Mouse (Mus musculus) myocyte (in vitro differentiated cells): ENCODE results near the gene Wdr20.

Experiments used
- MAX ChIP-seq: IDR thresholded peaks from one replicate; pipeline ENCODE4 v1.6.1; 2011; ENCODE audit warnings: low read depth, mild to moderate bottlenecking, control low read depth
- MYOD1 ChIP-seq, 3 experiments: IDR thresholded peaks; one replicate each; pipeline ENCODE4 v1.6.1; 2011; ENCODE audit warnings: control low read depth in 2 of 3, low read depth in 2 of 3, mild to moderate bottlenecking in 2 of 3, moderate library complexity in 1 of 3; ENCODE audit not compliant: insufficient read length in 2 of 3, control insufficient read depth in 1 of 3
- POLR2A ChIP-seq: IDR thresholded peaks from one replicate; pipeline ENCODE4 v1.6.1; 2011; ENCODE audit warnings: low read depth, mild to moderate bottlenecking, control low read depth, moderate library complexity; ENCODE audit not compliant: insufficient read length
- TCF12 ChIP-seq: IDR thresholded peaks from one replicate; pipeline ENCODE4 v1.6.1; 2011; ENCODE audit warnings: mild to moderate bottlenecking, control low read depth; ENCODE audit not compliant: poor library complexity, insufficient read depth, severe bottlenecking
- TCF3 ChIP-seq: IDR thresholded peaks from one replicate; pipeline ENCODE4 v1.6.1; 2011; ENCODE audit warnings: low read depth, control low read depth; ENCODE audit not compliant: insufficient read length
- USF1 ChIP-seq: IDR thresholded peaks from one replicate; pipeline ENCODE4 v1.6.1; 2011; ENCODE audit warnings: low read depth, mild to moderate bottlenecking, control low read depth, moderate library complexity

GRCm38 (mm10) chr12:110752703-110753102 lies 15.0 kb downstream of the Wdr20 start:
- TF ChIP-seq USF1 (no peak), POLR2A (no peak), TCF12 (no peak), MAX (no peak), MYOD1 (IDR thresholded peaks at IDR 0.05; ENCODE audit: control insufficient read depth in 1 of 3, insufficient read length in 2 of 3, low read depth in 2 of 3) (no peak), TCF3 (no peak)
